Mouse (Mus musculus) c-Kit-positive CD71-positive TER-119-negative erythroid progenitor cells, embryonic 14.5 days (primary cell): ENCODE results near the gene Vps25.
A peak's percentile ranks its signal among the peaks of the same experiment; 100 is the strongest.

Experiments
- DNase-seq: peaks from one replicate; pipeline ENCODE4 v3.0.0-alpha.2; 2013; ENCODE audit warnings: low read depth

Vps25 gene

DNA sequence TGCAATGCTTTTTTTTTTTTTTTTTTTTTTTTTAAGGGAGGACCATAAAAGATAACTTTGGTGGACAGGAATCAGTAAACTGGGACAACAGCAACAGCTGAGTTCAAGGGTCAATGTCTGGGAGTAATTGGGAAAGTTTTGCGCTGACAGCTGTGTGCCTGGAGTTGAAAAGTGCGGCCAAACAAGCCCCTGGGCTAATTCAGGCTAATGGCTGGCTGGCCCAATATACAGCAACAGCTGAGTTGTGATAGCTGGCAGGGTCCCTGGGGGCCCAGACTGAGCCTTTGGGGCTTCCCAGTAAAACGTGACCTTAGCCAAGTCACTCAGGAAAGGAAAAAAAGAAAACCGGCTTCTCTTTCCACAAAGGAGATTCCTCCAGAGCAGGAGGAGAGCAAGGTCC, 8.4 kb upstream of the Vps25 start:
- no peak for DNase-seq

DNA sequence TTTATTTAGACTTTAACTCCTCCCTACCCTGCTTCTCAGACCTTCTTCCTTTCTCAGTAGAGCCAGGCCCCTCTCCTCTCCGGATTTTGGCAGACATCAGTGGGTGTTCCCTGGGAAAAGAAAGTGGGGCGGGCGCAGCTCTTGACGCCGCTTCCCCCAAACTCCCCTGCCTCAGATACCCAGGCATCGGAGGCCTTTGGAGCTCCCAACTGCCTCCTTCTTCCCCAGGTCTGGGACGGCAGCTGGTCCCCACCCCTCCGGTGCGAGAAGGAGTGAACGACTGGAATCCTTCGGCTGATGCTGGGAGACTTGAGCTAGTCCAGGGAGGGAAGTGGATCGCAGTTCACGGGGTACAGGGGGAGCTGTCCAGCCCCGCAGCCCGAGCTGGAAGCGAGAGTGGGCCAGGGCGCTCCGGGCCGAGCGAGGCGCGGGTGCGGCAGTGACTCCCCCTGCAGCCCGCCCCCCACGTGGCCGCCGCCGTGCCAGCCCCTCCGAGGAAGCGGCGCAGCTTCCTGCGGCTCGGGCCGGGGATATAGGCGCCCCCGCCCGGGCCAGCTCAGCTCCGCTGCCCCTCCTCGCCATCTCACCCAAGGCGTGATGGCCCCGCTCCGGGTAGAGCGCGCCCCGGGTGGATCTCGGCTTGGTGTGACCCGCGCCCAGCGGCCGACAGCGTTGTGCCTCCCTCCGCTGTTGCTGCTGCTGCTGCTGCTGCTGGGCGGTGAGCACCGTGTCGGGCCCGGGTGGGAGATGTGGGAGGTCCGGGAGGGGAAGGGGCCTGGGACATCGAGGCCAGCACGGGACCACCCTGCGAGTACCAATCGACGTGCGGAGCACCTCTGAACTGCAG, 7.4 kb upstream of the Vps25 start, which contains the start of gene Ramp2:
TSS of gene Ramp2 (plus strand) at position 174 of the 847 bp plus-strand sequence.
- DNase-seq: no peak

DNA sequence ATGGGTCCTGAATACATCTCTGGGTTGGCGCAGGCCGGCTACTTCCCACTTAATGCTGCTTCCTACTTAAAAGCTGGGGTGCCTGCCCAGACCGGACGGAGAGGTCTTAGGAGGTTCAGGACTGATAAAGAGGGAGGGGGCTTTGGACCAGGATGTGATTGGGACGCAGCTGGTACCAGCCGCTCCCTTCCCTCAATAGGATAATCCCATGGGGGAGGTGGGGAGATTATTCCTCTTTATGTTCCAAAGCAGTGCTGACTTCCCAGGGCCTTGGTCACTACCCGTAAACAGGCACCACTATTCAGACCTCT, 6.8 kb upstream of the Vps25 start:
- no peak for DNase-seq

DNA sequence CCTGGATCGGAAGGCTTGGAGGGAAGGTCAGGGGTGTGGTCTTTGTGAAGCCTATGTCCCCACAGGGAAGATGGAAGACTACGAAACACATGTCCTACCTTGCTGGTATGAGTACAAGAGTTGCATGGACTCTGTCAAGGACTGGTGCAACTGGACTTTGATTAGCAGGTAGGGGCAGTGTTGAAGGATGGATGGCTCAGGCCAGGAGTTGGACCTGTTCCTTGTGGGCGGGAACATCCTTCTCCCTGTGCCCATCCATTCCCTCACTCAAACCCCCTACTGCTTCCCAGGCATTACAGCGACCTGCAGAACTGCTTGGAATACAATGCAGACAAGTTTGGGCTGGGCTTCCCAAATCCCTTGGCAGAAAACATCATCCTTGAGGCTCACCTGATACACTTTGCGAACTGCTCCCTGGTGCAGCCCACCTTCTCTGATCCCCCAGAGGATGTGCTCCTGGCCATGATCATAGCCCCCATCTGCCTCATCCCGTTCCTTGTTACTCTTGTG, 5.9 kb upstream of the Vps25 start:
- no peak for DNase-seq

DNA sequence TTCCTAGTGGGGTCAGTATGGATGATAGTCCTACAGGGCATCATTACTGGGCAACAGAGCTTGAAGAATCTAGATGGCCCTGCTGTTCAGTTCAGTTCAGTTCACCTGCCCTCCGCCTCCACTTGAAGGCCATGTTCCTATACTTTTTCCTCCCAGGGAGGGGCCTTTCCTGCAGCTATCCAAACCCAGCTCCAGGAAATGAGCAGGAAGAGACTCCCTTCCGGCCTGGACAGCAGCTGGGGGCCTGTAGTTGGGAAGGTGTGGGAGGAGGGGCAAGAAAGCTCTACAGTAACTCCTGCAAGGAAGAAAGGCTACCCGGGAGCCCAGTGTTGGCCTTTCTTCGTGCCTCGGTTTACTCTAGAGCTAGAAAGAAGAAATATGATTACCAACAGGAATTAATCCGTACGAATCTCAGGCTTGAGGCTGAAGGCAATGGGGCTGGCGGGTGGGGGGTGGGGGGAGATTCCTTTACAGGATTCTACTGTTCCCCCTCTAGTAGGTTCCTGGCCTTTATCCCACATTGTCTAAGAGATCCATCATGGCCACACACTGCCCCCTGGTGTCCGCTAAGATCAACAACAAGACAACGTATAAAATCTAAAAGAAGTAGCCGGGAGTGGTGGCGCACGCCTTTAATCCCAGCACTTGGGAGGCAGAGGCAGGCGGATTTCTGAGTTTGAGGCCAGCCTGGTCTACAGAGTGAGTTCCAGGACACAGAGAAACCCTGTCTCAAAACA, 5.1 kb upstream of the Vps25 start:
- no peak for DNase-seq

DNA sequence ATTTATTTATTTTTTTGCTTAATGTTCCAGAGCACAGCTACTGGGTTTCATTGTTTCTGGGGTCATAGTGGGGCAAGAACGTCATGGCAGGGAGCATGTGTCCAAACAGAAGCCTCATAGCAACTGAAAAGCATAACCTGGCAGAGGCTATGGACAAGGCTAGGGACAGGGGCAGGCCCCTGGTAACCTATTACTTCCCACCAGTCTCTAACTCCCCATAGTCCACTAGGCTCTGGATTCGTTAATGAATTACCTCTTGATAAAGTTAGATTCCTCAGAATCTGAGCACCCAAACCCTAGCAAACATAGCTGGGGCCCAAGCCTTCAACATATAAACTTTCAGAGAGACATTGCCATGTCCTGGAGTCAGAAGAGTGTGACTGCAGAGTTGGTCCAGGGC, 2.5 kb upstream of the Vps25 start:
- DNase-seq: no peak

DNA sequence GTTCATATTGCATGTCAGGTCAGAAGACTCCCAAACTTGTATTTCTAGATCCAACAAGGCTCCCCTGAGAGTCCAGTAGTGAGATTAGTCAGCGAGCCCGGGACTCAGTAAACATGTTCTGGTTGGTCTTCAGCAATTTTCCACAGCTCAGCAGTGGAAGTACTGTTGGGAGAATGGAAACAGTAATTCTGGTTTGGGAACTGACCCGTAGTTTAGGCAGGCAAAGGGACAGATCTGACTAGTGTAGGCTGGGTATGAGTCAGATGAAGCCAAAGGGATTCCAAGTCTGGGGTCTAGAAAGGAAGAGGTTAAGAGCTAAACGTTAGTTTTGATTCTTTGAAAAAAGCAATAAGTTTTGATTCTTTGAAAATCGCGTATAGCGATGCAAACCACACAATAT, 566 bp upstream of the Vps25 start:
- DNase-seq: peak; percentile 41

DNA sequence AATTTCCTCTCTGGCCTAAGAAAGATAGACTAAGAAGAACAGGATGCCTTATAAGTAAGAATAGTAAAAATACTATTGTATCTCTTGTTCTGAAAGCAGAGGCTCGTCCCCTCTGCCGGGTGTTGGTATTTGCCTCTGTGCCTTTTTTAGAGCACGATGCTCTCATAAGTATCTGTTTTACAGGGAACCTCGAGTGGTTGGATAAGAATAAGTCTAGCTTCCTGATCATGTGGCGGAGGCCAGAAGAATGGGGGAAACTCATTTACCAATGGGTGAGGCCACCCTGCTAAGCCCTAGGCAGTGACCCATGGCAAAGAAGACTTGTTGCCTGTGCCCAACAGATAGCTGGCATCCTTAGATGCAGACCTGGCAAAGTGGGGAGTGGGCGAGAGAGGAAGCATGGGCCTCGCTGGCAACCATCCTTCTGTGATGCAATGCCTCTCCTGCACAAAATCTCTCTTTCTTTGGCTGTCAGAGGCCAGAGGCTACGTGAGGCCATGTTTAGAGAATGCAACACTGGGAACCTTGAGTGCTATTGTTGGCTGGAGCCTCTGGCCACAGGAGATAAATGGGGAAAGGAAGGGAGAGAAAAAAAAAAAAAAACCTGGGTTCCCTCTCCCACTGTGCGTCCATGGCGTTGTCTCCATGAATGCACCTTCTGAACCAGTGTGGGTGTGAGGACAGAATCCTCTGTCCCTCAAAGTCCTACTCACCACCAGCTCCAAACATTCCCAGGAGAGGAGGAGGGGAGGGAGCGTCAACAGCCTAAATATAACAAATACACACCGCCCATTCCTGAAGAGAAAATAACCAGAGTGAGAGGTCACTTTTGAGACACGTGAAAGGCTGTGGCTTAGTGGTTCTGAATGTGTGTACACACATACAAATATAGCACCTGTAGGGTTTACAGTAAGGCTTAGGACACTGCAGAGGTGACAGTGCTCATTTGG, 2.6 kb downstream of the Vps25 start:
- DNase-seq: no peak

DNA sequence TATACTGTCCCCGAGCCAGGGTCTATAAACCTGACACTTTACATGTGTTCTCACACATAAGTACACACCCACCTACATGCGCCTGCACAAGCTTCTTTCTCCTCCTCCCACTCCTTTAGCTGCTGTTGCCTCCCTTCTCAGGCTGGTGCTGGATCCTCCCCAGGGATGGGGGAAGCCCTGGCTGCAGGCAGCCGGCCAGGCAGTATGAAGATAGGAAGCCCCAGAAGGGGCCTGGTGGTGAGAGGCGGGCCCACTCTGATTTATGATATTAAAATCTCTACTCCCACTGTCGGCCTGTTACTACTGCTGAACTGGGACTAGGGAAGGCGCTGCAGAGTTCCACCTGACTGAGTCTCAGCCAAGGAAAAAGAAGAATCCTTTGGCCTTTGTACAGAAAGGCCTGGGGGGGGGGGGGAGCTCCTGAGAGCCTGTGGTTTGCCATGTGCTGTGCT, 5.8 kb downstream of the Vps25 start:
- DNase-seq: no peak

DNA sequence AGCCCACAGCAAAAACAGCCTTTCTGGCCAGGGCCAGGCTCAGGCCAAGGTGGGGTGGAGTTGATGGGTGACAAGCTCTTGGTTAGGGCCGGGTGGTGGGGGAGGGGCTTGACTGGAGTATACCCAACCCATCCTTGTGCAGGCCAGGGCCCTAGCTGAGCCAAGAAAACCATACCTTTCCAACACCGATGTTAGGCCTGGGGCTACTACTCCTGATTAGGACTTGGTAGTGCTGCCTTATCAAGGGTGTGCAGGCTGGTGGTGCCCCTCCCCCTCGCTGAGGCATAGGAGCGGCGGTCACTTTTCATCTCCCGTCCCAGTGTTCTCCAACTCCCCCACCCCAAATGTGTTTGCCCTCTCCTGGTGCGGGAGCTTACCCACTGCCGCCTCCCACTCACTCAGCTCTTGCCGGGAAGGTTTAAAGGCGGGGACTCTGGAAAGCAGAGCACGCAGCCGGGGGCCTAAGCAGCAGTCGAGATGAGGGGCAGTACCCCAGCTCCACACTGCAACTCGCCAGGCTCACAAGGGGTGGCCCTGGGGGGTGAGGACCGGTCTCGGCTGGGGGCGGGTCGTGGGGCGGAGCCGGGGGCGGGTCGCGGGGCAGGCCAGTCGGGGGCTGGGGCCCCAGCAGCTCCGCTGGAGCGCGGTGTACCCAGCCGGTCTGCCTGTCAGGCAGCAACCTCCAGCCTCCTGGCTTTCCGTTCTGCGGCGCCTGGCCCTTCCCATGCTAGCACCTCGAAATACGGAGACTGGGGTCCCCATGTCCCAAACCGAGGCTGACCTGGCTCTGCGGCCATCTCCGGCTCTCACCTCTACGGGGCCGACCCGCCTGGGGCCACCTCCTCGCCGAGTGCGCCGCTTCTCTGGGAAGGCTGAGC, 6.7 kb downstream of the Vps25 start, which contains the start of gene Wnk4:
TSS of gene Wnk4 (plus strand) at position 620 of the 878 bp plus-strand sequence.
- no peak for DNase-seq

DNA sequence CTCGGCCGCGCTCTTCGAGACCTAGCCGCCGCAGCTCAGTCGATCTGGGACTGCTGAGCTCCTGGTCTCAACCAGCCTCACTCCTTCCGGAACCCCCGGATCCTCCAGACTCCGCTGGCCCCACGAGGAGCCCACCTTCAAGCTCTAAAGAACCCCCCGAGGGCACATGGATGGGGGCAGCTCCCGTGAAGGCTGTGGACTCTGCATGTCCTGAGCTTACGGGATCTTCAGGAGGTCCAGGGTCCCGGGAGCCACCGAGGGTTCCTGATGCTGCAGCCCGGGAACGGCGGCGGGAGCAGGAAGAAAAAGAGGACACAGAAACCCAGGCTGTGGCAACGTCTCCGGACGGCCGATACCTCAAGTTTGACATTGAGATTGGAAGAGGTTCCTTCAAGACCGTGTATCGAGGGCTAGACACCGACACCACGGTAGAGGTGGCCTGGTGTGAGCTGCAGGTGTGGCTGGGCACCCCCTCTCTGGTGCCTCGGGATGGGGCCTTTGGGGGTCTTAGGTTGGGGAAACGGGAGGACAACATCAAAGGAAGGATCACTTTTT, 7.4 kb downstream of the Vps25 start:
- DNase-seq: no peak

DNA sequence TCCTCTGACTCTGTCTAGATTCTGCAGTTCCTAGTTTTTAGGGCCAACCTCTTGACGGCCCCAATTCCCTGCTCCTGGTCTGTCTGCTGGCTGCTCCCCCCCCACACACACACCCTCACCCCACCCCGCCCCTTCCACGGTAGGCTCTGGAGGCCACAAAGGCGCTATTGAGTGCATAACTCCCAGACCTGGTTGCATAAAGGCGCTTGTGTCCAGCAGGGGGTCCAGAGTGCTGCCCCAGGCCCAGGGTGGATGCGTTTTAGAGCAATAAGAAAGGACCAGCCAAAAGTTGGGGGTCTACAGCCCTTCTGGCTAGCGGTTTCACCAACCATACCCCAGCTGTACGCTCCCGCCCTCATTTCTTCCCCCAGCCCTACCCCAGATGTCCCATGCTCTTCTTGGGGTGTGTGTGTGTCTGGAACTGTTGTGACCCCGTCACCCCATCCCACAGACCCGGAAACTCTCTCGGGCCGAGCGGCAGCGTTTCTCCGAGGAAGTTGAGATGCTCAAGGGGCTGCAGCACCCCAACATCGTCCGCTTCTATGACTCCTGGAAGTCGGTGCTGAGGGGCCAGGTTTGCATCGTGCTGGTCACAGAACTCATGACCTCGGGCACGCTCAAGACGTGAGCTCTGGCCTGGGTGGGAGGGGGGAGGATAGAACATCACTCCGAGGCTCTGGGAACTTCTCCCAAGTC, 8.9 kb downstream of the Vps25 start:
- no peak for DNase-seq

DNA sequence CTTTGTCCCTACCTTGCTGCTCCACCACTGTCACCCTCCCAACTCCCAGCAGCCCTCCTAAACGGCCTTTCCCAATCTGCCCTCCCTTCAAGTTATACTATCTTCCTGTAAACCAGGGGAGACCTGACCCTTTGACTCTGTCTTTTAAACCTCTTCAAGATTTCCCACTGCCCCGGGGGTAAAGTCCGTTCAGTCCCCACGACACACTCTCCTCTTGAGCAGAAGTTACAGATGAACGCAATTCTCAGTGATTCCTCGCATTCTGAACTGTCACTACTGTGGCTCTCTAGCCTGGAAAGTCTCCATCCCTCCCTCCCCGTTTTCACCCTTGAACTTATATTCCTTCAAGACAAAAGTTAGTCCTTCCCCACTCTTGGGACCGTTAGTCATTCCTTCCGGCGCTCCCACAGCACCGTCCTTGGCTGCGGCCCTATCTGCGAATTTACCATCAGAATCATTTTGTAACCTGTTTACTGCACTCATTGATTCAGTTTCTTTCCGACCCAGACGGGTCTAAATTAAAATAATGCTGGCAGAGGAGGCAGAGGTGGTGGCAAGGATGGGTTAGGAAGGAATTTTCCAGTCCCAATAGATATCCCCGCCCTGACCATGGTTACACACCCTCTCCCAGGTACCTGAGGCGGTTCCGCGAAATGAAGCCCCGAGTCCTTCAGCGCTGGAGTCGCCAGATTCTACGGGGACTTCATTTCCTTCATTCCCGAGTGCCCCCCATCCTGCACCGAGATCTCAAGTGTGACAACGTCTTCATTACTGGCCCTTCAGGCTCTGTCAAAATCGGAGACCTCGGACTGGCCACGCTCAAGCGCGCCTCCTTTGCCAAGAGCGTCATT, 9.9 kb downstream of the Vps25 start:
- DNase-seq: no peak

DNA sequence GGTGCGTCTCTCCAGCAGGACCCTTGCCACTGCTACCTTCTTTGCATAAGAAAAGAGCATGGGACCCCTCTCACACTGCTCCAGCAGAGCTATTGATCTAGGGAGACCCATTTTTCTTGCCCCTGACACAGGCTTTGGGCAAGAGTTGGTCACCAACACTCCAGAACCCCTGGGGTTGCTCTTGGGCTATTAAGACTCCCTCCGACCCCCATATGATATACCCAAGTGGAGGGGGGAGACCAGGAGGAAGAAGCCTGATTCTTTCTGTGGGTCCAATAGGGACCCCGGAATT, 10.4 kb downstream of the Vps25 start:
- no peak for DNase-seq

DNA sequence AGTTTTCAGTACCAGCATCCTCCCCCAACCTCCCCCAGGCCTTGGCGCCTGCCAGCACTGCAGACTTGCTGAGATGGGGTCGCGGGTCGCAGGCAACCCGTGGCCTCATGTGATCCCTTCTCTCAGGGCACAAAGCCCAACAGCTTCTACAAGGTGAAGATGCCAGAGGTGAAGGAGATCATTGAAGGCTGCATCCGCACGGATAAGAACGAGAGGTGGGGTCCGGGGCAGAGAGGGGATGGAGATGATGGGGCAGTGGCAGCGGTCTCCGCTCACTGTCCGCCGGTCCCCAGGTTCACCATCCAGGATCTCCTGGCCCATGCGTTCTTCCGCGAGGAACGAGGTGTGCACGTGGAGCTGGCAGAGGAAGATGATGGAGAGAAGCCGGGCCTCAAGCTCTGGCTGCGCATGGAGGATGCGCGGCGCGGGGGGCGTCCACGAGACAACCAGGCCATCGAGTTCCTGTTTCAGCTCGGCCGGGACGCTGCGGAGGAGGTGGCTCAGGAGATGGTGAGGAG, 11.5 kb downstream of the Vps25 start:
- no peak for DNase-seq

DNA sequence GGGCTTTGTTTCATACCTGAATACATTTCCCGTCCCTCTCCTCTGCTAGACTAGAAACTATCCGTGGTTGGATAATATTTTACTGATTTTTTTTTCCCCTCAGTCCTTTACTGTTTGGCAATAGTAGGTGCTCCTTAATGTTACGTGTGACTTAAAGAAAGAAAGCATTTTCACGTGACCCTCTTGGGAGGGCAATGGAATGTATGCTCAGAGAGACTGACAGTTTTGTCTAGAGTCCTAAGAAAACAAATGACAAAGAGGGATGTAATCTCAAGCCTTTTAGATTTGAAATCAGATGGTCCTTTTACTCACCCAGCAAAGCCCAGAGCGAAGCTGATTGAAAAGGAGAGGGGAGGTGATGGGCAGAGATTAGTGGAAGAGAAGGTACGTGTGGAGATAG, 12.4 kb downstream of the Vps25 start:
- no peak for DNase-seq

DNA sequence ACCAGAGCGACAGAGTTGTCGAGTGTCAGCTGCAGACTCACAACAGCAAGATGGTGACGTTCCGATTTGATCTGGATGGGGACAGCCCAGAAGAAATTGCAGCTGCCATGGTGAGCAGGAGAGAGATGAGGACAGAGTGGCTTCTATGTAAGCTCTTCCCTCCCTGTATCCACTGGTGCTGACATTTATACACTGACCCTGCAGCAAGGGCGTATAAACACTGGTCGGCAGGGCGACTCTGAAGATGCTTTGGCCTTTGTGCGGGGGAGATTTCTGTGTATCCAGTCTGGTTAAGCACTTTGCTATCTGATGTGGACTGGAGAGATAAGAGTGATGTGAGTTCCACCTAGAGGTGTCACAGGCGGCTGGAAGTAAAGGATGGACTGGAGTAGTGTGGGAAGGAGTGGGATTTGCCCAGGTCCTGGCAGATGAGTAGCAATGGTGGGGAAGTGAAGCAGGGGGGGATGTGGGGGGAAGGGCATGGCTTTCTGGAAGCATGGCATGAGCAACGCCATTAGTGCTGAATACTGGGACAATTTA, 16.1 kb downstream of the Vps25 start:
- DNase-seq: no peak

DNA sequence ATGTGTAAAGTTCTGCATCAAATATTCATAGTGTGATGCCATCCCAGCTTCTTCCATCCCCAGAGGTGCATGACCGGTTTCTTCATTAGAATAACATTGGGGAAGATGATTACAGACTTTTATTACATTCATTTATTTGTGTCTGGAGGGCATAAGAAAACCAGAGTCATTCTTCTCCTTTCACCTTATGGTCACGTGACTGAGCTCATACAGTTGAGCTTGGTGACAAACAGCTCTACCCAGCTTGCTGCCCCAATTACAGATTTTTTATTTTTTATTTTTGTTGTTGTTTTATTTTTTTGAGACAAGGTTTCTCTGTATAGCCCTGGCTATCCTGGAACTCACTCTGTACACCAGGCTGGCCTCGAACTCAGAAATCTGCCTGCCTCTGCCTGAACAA, 18.9 kb downstream of the Vps25 start:
- DNase-seq: no peak

DNA sequence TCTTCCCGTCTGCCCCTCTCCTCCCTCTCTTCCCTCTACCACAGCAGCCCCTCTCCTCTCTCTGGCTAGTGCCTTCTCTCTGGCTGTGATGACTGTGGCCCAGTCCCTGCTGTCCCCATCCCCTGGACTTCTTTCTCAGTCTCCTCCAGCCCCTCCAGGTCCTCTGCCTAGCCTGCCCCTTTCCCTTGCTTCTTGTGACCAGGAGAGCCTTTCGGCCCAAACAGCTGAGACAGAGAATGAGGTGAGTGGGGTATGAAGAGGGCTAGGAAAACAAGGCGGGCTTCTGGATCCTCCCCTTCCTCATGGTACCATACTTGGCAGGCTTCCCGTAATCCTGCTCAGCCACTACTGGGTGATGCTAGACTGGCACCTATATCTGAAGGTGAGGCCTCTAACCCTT, 21.8 kb downstream of the Vps25 start:
- no peak for DNase-seq
